Mouse (Mus musculus) WW6 (cell line): ENCODE data around the gene 1110017D15Rik.

ENCODE experiments used
- DNase-seq: peaks from one replicate; pipeline ENCODE4 v3.0.0-alpha.2; 2013; ENCODE audit warnings: low read depth, low spot score

1110017D15Rik gene

DNA sequence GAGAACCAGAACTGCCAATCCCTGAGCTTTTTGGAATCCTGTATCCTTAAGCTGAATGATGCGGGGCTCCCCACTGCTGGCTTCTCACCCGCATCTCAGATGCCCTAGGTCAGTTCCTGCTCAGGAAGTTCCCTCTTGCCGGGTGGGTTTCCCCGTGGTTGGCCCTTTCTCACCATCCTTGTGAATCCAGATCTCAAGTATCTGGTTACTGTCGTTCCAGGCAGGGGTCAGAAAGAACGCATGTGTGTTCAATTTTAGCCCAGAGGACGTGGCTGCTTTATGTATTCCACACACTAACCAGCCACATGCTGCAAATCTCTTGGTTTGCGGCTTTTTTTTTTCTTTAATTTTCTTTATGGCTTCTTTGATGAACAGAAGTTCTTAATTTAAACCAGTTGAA, 3.4 kb downstream of the 1110017D15Rik start:
- DNase-seq: no peak

DNA sequence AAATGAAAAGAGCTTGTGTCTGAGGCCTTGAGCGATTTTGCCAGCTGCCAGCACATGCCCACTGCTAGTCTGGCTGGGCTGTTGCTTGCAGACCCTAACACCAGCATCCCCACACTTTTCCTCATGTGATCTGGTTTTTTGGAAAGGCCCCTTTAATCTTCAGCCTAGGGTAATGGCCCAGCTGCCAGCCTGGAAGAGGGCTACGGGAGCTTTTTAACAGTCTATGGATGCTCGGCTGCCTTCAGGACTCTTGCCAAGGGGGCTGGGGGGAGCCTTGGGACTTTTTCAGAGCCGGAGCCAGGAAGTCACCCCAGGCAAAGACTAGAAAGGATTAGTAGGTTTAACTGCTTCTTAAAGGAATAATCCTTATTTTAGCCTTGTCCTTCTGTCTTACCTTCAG, 3.8 kb downstream of the 1110017D15Rik start:
- no peak for DNase-seq

- no peak for DNase-seq
These were observed 9.1 kb downstream of the 1110017D15Rik start for GRCm38 (mm10) chr4:41507998-41508397.

DNA sequence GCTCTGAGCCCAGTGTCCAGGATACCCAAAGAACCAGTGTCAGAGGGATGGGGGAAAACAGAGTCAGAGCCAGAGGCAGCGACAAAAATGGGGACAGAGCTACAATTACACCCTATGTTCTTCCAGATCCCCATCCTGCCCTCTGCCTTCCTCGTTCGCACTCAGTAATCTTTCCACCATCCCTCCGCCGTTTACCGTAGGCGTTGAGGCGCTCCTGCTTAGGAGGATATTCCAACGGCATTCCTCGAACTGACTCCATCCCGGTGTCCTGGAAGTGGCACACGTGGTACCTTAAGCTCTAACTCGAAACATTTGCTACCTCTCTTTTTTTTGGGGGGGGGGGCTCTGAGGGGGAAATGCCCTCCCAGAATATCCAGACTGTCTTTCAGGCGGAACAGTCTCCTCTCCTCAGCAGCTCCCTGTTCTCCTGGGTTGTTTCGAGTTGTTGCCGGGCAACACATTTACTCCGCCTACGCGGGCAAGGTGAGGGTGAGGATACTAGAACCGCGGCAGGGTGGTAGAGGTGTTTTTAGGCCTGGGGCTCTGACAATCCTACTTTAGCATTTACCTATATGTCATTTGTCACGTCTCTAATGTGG, 9.7 kb downstream of the 1110017D15Rik start:
- no peak for DNase-seq

DNA sequence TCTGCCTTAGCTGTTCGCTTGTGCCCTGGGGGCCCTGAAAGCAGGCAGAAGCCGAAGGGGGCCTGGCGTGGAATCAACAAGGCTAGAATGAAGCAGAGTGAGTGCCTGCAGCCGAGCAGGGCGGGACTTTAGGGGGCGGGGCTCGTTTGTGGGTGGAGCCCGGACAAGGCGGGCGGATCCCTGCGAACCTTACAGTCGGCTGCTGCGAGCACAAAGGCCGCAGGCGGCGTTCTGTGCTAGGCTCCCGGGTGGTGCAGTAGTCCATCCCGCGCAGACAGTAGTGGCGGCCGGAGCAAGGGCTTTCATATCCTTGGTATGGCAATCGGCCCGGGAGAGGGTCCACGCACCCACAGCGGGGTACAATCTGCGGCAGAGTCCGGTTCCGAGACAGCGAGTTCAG, 10.2 kb downstream of the 1110017D15Rik start:
- no peak for DNase-seq

DNA sequence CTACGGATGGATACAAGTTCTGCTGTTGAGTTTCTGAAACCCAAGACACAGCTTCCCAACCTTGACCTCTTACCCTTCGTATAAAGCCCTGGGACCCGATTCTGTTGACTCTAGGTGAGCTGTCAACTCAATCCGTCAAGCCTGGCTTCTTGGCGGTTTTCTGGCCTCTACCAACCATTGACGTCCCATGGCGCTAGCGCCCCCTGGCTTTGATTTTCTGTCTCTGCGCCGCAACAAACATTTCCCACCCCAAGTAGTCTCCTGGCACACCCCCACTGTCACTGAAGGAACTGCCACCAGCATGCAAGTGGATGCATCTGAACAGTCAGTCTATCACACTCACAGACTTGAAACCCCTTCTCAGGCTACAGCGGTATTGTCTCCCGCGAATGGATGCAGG, 11.0 kb downstream of the 1110017D15Rik start:
- DNase-seq: no peak

DNA sequence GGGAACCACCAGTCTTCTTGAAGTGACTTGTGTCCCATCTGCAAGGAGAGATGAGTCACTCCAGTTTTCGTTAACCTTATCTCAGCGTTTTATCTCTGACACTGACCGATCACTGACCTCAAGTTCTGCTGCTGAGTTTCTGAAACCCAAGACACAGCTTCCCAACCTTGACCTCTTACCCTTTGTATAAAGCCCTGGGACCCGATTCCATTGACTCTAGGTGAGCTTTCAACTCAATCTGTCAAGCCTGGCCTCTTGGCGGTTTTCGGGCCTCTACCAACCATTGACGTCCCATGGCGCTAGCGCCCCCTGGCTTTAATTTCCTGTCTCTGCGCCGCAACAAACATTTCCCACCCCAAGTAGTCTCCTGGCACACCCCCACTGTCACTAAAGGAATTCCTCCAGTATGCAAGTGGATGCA, 12.0 kb downstream of the 1110017D15Rik start:
- no peak for DNase-seq

DNA sequence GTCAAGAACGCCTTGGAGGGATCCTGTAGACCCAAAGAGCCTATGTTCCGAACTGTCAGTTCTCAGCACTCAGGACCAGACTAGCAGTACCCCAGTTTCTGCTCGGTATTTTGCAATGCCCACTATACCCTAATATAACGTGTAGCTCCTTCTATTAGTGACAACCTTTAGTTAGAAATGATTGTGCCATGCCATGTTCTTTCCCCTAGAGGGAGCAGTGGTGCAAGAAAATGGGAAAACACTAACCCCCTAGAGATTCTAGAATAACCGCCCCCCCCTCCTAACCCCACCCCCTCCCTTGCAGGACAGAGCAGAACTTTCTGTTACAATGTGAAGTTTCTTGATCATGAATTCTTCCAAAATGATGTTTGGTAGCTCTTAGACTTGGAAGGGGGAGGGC, 12.8 kb downstream of the 1110017D15Rik start:
- DNase-seq: no peak

GRCm38 (mm10) chr4:41502986-41503412, 14.1 kb downstream of the 1110017D15Rik start, which contains the start of gene AI464131:
AI464131 (minus strand) TSS chr4:41503076.
- peak; percentile 96 for DNase-seq

- DNase-seq: no peak
These were observed 14.8 kb downstream of the 1110017D15Rik start for GRCm38 (mm10) chr4:41502171-41502940.

- no peak for DNase-seq
These were observed 16.3 kb downstream of the 1110017D15Rik start for GRCm38 (mm10) chr4:41500787-41501186.

DNA sequence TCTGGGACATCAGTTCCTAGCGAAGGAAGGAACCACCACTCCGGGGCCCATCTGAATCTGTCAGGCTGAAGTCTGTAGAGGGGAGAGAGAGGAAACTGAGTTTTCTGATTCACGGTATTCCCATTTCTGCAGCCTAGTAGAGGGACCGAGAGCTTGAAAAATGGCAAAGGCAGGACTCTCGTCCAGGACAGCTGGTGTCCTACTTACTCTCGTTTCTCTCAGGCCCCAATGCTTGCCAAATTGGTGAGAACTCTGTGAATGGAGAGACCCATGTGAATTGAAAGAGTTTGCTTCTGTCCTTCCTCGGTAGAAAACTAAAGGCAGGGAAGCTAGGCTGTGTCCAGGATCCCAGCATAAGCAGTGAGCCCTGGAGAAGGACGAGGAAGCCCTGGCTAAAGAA, 17.5 kb downstream of the 1110017D15Rik start:
- DNase-seq: no peak

DNA sequence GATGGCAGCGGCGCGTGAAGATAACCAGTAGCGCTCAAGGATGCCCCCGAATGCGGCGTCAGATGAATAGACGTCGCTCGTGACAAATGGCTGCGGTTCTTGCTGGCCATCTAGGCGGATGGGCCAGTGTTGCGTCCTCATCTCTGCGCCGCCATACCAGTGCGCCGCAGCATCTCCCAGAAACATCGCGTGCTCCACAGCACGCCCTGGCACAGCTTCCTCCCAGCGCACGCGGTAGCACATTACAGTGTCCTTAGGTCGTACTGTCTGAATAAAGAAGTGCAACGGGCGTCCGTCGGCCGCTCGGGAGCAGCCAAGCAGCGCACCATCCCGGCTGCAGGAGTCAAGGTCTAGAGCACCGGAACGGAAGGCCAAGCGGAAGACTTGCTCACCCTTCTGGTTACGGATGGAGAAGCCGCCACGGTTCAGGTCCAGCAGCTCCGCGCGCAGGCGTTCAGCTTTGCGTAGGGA, 18.2 kb downstream of the 1110017D15Rik start:
- DNase-seq: no peak

DNA sequence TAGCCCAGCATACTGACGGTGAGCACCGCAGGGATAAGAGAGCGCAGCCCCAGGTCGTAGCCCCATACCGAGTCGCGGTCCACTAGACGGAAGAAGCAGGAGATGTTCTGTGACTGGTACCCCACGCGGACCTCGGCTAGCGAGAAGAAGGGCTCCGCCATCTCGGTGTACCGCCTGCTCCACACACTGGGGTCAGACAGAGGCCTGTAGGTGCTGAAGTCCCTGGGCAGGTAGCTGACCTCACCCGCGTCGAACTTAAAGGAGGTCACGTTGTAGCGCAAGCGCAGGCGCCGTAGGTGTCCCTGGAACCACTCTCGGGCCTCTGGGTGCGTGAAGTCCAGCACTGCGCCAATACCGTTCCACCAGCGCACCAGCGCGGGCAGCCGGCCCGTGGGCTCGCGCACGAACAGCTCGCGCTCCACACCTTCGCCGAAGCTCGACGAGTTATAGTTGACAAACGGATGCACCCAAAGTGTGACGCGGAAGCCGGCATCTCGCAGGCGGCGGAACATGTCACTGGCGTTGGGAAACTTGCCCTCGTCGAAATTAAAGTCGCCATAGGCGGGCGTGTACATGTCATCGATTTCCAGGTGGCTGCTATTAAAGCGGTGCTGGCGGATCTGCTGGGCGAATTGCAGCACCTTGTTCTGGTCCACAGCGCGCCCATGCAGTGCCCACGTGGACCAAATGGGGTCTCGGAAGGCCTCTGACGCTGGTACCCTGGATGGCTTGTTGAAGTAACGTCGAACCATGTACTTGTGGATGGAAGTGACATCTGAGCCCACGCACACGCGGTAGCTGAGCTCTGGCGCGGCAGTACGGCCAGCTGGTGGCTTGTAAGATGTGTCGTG, 18.9 kb downstream of the 1110017D15Rik start:
- no peak for DNase-seq

- DNase-seq: no peak
These were observed 19.6 kb downstream of the 1110017D15Rik start for GRCm38 (mm10) chr4:41497579-41497978.

DNA sequence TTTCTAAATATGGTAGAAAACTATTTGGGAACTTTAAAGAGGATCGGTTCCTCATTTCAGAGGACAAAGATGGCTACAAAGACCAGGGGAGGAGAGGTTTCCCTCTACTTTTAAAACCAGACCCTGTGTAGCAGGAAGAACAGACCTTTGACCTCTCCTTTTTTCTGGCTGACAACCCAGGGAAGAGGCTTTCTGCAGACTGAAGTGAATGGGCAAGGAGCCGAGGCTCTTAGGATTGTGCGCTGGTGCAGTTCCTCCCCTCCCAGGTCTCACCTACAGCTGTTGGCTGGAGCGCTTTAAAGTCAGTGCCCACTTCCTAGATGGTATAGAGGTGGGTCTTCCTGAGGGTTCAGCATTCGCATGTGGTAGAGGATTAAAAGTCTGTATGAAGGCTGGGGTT, 20.1 kb downstream of the 1110017D15Rik start:
- DNase-seq: no peak

GRCm38 (mm10) chr4:41495850-41496249, 21.3 kb downstream of the 1110017D15Rik start:
- no peak for DNase-seq

DNA sequence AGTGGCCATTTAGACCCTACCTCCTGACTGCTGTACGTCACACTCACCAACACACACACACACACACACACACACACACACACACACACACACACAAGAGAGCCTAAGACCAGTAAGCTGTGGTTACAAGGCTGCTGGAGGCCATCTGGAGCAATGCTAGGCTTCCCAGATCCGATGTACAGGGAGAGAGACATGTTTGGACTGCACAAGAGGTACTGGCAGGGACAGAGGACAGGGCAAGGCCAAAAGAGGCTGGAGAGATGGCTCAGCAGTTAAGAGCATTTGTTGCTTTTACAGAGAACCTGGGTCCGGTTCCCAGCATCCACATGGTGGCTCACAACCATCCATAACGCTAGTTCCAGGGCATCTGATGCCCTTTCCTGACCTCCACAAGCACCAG, 22.1 kb downstream of the 1110017D15Rik start:
- DNase-seq: no peak

DNA sequence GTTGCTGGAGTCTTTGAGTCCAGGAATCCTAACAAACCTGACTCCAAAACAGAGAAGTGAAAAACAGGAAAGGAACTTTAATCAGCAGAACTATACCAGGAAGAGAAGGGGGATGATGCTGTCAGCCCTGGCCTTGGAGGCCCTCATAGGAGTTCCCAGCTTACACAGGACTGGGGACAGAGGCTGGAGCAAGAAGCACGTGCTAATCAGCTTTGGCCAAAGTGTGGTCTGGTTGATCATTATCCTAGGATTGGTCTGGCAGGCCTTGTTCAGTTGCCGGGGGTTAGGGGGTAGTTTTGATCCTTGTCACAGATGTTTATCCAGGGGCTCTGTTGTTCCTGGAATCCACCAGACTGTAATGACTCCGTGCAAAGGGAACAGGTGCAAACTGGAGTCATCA, 22.8 kb downstream of the 1110017D15Rik start:
- DNase-seq: no peak

DNA sequence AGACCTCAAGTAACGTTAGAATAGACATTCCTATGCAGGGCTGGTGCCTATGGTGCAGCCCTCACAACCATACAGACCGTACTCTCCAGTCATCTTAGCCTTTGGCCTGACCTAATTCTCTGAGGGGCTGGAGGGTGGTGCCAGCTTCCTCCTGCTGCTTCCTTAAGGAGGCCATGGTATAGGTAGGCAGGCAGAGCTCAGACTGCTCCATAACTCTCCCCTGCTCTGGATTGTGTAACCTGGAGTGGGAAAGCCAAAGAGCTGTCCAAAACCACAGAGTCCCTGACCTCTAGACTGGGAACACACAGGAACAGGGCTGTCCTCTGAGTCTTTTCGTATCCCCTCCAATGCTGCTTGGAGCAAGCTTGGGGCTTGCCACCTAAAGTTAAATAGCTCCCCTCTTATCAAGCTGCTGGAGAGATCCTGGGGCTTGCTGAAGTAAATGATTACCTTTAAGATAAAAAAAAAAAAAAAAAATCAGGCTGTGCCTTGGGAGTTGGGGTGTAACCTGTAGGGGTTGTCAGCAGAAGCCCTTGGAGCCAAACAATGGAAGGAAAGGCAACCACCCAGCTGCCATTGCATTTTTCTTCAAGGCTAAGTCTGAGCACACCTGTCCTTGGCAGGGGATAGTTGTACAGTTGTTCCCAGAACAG, 23.5 kb downstream of the 1110017D15Rik start:
- DNase-seq: no peak

- DNase-seq: no peak
These were observed 24.2 kb downstream of the 1110017D15Rik start for GRCm38 (mm10) chr4:41492951-41493350.

DNA sequence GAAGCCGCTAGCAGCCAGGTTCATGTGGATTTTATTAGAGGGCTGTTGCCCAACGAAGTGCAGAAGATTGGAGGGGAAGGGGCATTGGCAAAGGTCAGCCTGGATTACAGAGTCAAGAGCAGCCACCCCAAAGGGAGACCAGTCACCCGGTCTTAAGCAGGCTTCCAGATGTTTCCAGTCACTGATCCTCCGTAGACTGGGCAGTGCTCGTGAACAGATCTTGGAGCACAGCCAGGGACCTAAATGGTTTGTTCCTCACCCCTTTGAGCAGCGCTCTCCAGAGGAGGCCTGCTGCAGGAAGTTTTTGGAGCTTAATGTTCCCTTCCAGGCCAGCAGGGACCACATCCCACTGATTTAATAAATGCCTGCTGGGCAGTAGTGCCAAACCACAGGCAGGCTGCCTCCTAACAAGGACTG, 35.5 kb downstream of the 1110017D15Rik start:
- DNase-seq: no peak
